Mouse (Mus musculus) liver, embryonic 14.5 days (tissue): ENCODE measurements around the gene Ap2m1. TPM values are rescaled to one million over a fixed set of nuclear protein-coding genes. Genes with fewer than 3 reads are reported as not detected.
A peak's percentile ranks its signal among the peaks of the same experiment; 100 is the strongest.

ENCODE experiments used
- ATAC-seq: fragments of 200-750 bp; cut with Nextera tagmentation; 2 replicates; pipeline ENCODE4 v1.8.0; 2017; ENCODE audit warnings: moderate number of reproducible peaks, mild to moderate bottlenecking, moderate library complexity; ENCODE audit not compliant: insufficient read depth
- DNase-seq, 3 experiments: peaks; one replicate each; pipeline ENCODE4 v3.0.0-alpha.2; 2012 to 2013; ENCODE audit warnings: low read depth in 3 of 3, low spot score in 3 of 3
- H3K27ac ChIP-seq: fragments of 300-500 bp; sonication (generic); 2 replicates; pipeline ENCODE4 v1.5.1; 2014; ENCODE audit warnings: moderate library complexity, mild to moderate bottlenecking, control low read depth, inconsistent platforms
- H3K27me3 ChIP-seq: fragments of 300-500 bp; sonication (generic); 2 replicates; pipeline ENCODE4 v1.6.1; 2014; ENCODE audit warnings: mild to moderate bottlenecking, low read length, moderate library complexity; ENCODE audit not compliant: control insufficient read depth, insufficient read depth
- H3K36me3 ChIP-seq: fragments of 300-500 bp; sonication (generic); replicated peaks from 2 replicates; pipeline ENCODE4 v1.6.1; 2014; ENCODE audit warnings: low read depth; ENCODE audit not compliant: control insufficient read depth, insufficient read depth
- H3K4me1 ChIP-seq, 2 experiments: fragments of 200-500 bp in 1 of 2; fragments of 300-500 bp in 1 of 2; sonication (generic) in 1 of 2; replicated peaks; 2 replicates each; pipeline ENCODE4 v1.6.1; 2012 to 2014; ENCODE audit warnings: antibody characterized with exemption in 1 of 2, inconsistent platforms in 1 of 2, low read length in 1 of 2; ENCODE audit not compliant: control insufficient read depth in 2 of 2, insufficient read depth in 2 of 2
- H3K4me2 ChIP-seq: fragments of 300-500 bp; sonication (generic); 2 replicates; pipeline ENCODE4 v1.6.1; 2014; ENCODE audit warnings: low read depth, mild to moderate bottlenecking, control low read depth, moderate library complexity
- H3K4me3 ChIP-seq, 2 experiments: fragments of 200-500 bp in 1 of 2; fragments of 300-500 bp in 1 of 2; sonication (generic) in 1 of 2; 2 replicates each; pipeline ENCODE4 v1.5.1; 2012 to 2014; ENCODE audit warnings: low read depth in 2 of 2, low read length in 2 of 2, mild to moderate bottlenecking in 2 of 2, control low read depth in 1 of 2, inconsistent platforms in 1 of 2, moderate library complexity in 1 of 2; ENCODE audit not compliant: insufficient read depth in 1 of 2
- H3K9ac ChIP-seq: fragments of 300-500 bp; sonication (generic); replicated peaks from 2 replicates; pipeline ENCODE4 v1.6.1; 2014; ENCODE audit warnings: mild to moderate bottlenecking, control low read depth, moderate library complexity
- H3K9me3 ChIP-seq: fragments of 300-500 bp; sonication (generic); 2 replicates; pipeline ENCODE4 v1.6.1; 2016; ENCODE audit warnings: low read length, mixed read lengths; ENCODE audit not compliant: control insufficient read depth
- CTCF ChIP-seq: IDR thresholded peaks from 2 replicates; pipeline ENCODE4 v1.5.1; 2016; ENCODE audit warnings: antibody characterized with exemption, low read depth, control low read depth
- EP300 ChIP-seq: IDR thresholded peaks from 2 replicates; pipeline ENCODE4 v1.6.1; 2016; ENCODE audit warnings: antibody characterized with exemption, low read depth
- WGBS: fragments of 180-500 bp; shearing (Covaris S2); extraction: QIAGEN DNeasy Blood & Tissue Kit; methylation state at CpG from one replicate; pipeline ENCODE4 v1.1.7; 2014; ENCODE audit not compliant: insufficient replicate concordance; 5-methylcytosine and 5-hydroxymethylcytosine counted together
- polyA plus RNA-seq, 2 experiments: library from polyadenylated mRNA; depleted of rRNA in 1 of 2; stranded (reverse) in 1 of 2; unstranded in 1 of 2; fragments of >200 nt; fragmentation: Nextera tagmentation in 1 of 2; extraction: Ambion mirVana in 1 of 2; gene quantifications; 2 replicates each; pipeline versions ENCODE4 v1.2.1 to v1.2.3; 2012 to 2014

Gene Ap2m1
- polyA plus RNA-seq, 2 experiments = 268 to 364 TPM

- no peaks in the 10 kb centered on the region for H3K27me3 ChIP-seq
- H3K4me3 ChIP-seq = peak overlapping the region in 1 of 2 experiments; percentile 87; a peak in 2 of 4 replicates
- peaks cover 5 to 9% of the 10 kb centered on the region in 2 experiments; a peak in 3 of 4 replicates for H3K4me1 ChIP-seq
- no peaks in the 10 kb centered on the region for H3K9me3 ChIP-seq
- ATAC-seq (no peak), DNase-seq (no peak)
- TF ChIP-seq EP300 (no peak), CTCF (no peak)
- H3K36me3 ChIP-seq = peaks cover 5% of the 10 kb centered on the region
- peak overlapping the region; percentile 88 for H3K9ac ChIP-seq
- peak overlapping the region; percentile 77 for H3K4me2 ChIP-seq
- peak overlapping the region; percentile 42; the same call in 1 of the 2 replicates for H3K27ac ChIP-seq
These were observed 19.2 kb upstream of the Ap2m1 start for GRCm38 (mm10) chr16:20516032-20516431.

- Histone ChIP-seq H3K27me3 (no peaks in the 10 kb centered on the region), H3K36me3 (no peaks in the 10 kb centered on the region; the same call in 1 of the 2 replicates), H3K27ac (peak within 1 kb of the TSS; percentile 43), H3K4me2 (peak within 1 kb of the TSS; percentile 77), H3K9me3 (no peaks in the 10 kb centered on the region), H3K9ac (peak within 1 kb of the TSS; percentile 88), H3K4me1 (peaks cover 5 to 9% of the 10 kb centered on the region in 2 experiments; a peak in 3 of 4 replicates), H3K4me3 (peak within 1 kb of the TSS; percentile 72 to 87)
- WGBS = under 1% methylated on average over 55 of the region's 55 CpGs
- ATAC-seq (peak; percentile 96), DNase-seq (peak; percentile 73 to 76 (median 75))
- TF ChIP-seq CTCF = peak; percentile 65
- TF ChIP-seq EP300 = no peak
These were observed 18.5 kb upstream of the Ap2m1 start, which contains the start of gene Dvl3 for GRCm38 (mm10) chr16:20516726-20517201. Dvl3 (plus strand) TSS chr16:20516982.

GRCm38 (mm10) chr16:20517216-20517615 lies 18.1 kb upstream of the Ap2m1 start:
- Histone ChIP-seq H3K27ac (peak overlapping the region; percentile 43), H3K36me3 (no peaks in the 10 kb centered on the region; the same call in 1 of the 2 replicates), H3K9me3 (no peaks in the 10 kb centered on the region), H3K4me2 (peak overlapping the region; percentile 77), H3K4me1 (peaks cover 5 to 9% of the 10 kb centered on the region in 2 experiments; a peak in 3 of 4 replicates), H3K27me3 (no peaks in the 10 kb centered on the region), H3K4me3 (peak overlapping the region; percentile 72 to 87), H3K9ac (peak overlapping the region; percentile 88)
- ATAC-seq = peak; percentile 54
- no peak for DNase-seq
- under 1% methylated on average over 26 of the region's 26 CpGs for WGBS
- no peak for TF ChIP-seq CTCF
- TF ChIP-seq EP300 = no peak

- ATAC-seq = 0 out of 2 replicates have a peak, but pooled peaks have one; percentile 11
- H3K4me2 ChIP-seq = peak overlapping the region; percentile 77
These were observed 17.4 kb upstream of the Ap2m1 start for GRCm38 (mm10) chr16:20517701-20518374.

GRCm38 (mm10) chr16:20523886-20524285 lies 11.4 kb upstream of the Ap2m1 start:
- peaks cover 0 to 9% of the 10 kb centered on the region in 2 experiments; a peak in 3 of 4 replicates for H3K4me1 ChIP-seq
- H3K4me2 ChIP-seq = no peak overlapping the region
- H3K9me3 ChIP-seq = no peaks in the 10 kb centered on the region
- 77% methylated on average over 10 of the region's 10 CpGs for WGBS
- TF ChIP-seq EP300 = no peak
- no peak for TF ChIP-seq CTCF
- no peak overlapping the region for H3K9ac ChIP-seq
- H3K4me3 ChIP-seq = no peak overlapping the region
- peaks cover 14% of the 10 kb centered on the region; the same call in 1 of the 2 replicates for H3K36me3 ChIP-seq
- H3K27me3 ChIP-seq = no peaks in the 10 kb centered on the region
- ATAC-seq (no peak), DNase-seq (no peak)
- no peak overlapping the region for H3K27ac ChIP-seq

More at GRCm38 (mm10) chr16:20517701-20518374, 17.4 kb upstream of the Ap2m1 start:
- Histone ChIP-seq H3K27ac (peak overlapping the region; percentile 15; the same call in 1 of the 2 replicates), H3K4me1 (peaks cover 5 to 9% of the 10 kb centered on the region in 2 experiments; a peak in 3 of 4 replicates), H3K9me3 (no peaks in the 10 kb centered on the region), H3K36me3 (no peaks in the 10 kb centered on the region; the same call in 1 of the 2 replicates), H3K9ac (peak overlapping the region; percentile 88), H3K4me3 (peak overlapping the region; percentile 72 to 87), H3K27me3 (no peaks in the 10 kb centered on the region)
- 12% methylated on average over 6 of the region's 6 CpGs for WGBS
- TF ChIP-seq CTCF (no peak), EP300 (no peak)
- DNase-seq = no peak
